Mouse (Mus musculus): Measurements from ENCODE around the gene E2f2. TPM values are rescaled to one million over a fixed set of nuclear protein-coding genes. Genes with fewer than 3 reads are reported as not detected.

E2f2 gene
- polyA plus RNA-seq, 1 experiment from 2014 or later: 4.3 TPM

GRCm38 (mm10) chr4:136171455-136171854, 739 bp upstream of the E2f2 start:
- Histone ChIP-seq H3K4me3 (replicated peaks; ENCODE audit: low read length) (peak overlapping the region; percentile 58), H3K36me3 (ENCODE audit: control insufficient read depth, insufficient read depth) (no peaks in the 10 kb centered on the region), H3K9me3 (ENCODE audit: control insufficient read depth, low read length) (no peaks in the 10 kb centered on the region), H3K4me1 (replicated peaks; ENCODE audit: control insufficient read depth, insufficient read depth, low read length) (peaks cover 16% of the 10 kb centered on the region), H3K27ac (ENCODE audit: low read length) (no peak overlapping the region), H3K4me2 (ENCODE audit: low read length) (peak overlapping the region; percentile 100), H3K9ac (replicated peaks; ENCODE audit: low read depth, low read length) (peak overlapping the region; percentile 53), H3K27me3 (replicated peaks; ENCODE audit: control insufficient read depth, insufficient read depth, low read length) (no peaks in the 10 kb centered on the region)
- ATAC-seq: peak; percentile 50; the same call in 1 of the 2 replicates
- WGBS: 10% methylated on average over 12 of the region's 12 CpGs

- Histone ChIP-seq H3K9ac (replicated peaks; ENCODE audit: low read depth, low read length) (peak overlapping the region; percentile 55), H3K27ac (ENCODE audit: low read length) (peak overlapping the region; percentile 30; the same call in 1 of the 2 replicates), H3K4me2 (ENCODE audit: low read length) (peak overlapping the region; percentile 100), H3K9me3 (ENCODE audit: control insufficient read depth, low read length) (no peaks in the 10 kb centered on the region), H3K36me3 (ENCODE audit: control insufficient read depth, insufficient read depth) (no peaks in the 10 kb centered on the region), H3K4me3 (replicated peaks; ENCODE audit: low read length) (peak overlapping the region; percentile 58), H3K4me1 (replicated peaks; ENCODE audit: control insufficient read depth, insufficient read depth, low read length) (peaks cover 18% of the 10 kb centered on the region), H3K27me3 (replicated peaks; ENCODE audit: control insufficient read depth, insufficient read depth, low read length) (no peaks in the 10 kb centered on the region)
- WGBS: under 1% methylated on average over 62 of the region's 67 CpGs
- peak; percentile 53; the same call in 1 of the 2 replicates for ATAC-seq
Measured at GRCm38 (mm10) chr4:136172542-136173209, 482 bp downstream of the E2f2 start.

GRCm38 (mm10) chr4:136173210-136173715, 1.1 kb downstream of the E2f2 start:
- peak overlapping the region; percentile 100 for H3K4me2 ChIP-seq (ENCODE audit: low read length)
- H3K27me3 ChIP-seq (replicated peaks; ENCODE audit: control insufficient read depth, insufficient read depth, low read length): no peaks in the 10 kb centered on the region
- no peak for ATAC-seq
- WGBS: 1% methylated on average over 14 of the region's 14 CpGs
- peak overlapping the region; percentile 55 for H3K9ac ChIP-seq (replicated peaks; ENCODE audit: low read depth, low read length)
- H3K27ac ChIP-seq (ENCODE audit: low read length): no peak overlapping the region
- no peaks in the 10 kb centered on the region for H3K36me3 ChIP-seq (ENCODE audit: control insufficient read depth, insufficient read depth)
- H3K9me3 ChIP-seq (ENCODE audit: control insufficient read depth, low read length): no peaks in the 10 kb centered on the region
- H3K4me1 ChIP-seq (replicated peaks; ENCODE audit: control insufficient read depth, insufficient read depth, low read length): peaks cover 20% of the 10 kb centered on the region
- H3K4me3 ChIP-seq (replicated peaks; ENCODE audit: low read length): peak overlapping the region; percentile 58

GRCm38 (mm10) chr4:136174216-136175193, 2.3 kb downstream of the E2f2 start:
- Histone ChIP-seq H3K4me2 (ENCODE audit: low read length) (peak overlapping the region; percentile 100), H3K36me3 (ENCODE audit: control insufficient read depth, insufficient read depth) (no peaks in the 10 kb centered on the region), H3K9me3 (ENCODE audit: control insufficient read depth, low read length) (no peaks in the 10 kb centered on the region), H3K27me3 (replicated peaks; ENCODE audit: control insufficient read depth, insufficient read depth, low read length) (no peaks in the 10 kb centered on the region), H3K4me1 (replicated peaks; ENCODE audit: control insufficient read depth, insufficient read depth, low read length) (peaks cover 21% of the 10 kb centered on the region), H3K4me3 (replicated peaks; ENCODE audit: low read length) (no peak overlapping the region), H3K9ac (replicated peaks; ENCODE audit: low read depth, low read length) (no peak overlapping the region), H3K27ac (ENCODE audit: low read length) (no peak overlapping the region)
- ATAC-seq: no peak
- WGBS: 69% methylated on average over 13 of the region's 13 CpGs

- Histone ChIP-seq H3K9me3 (ENCODE audit: control insufficient read depth, low read length) (no peaks in the 10 kb centered on the region), H3K4me2 (ENCODE audit: low read length) (no peak overlapping the region), H3K27ac (ENCODE audit: low read length) (no peak overlapping the region), H3K36me3 (ENCODE audit: control insufficient read depth, insufficient read depth) (no peaks in the 10 kb centered on the region), H3K27me3 (replicated peaks; ENCODE audit: control insufficient read depth, insufficient read depth, low read length) (no peaks in the 10 kb centered on the region), H3K4me3 (replicated peaks; ENCODE audit: low read length) (no peak overlapping the region), H3K9ac (replicated peaks; ENCODE audit: low read depth, low read length) (no peak overlapping the region), H3K4me1 (replicated peaks; ENCODE audit: control insufficient read depth, insufficient read depth, low read length) (peaks cover 36% of the 10 kb centered on the region)
- WGBS: 67% methylated on average over 10 of the region's 10 CpGs
- no peak for ATAC-seq
Measured at GRCm38 (mm10) chr4:136176022-136176552, 3.9 kb downstream of the E2f2 start.

GRCm38 (mm10) chr4:136177244-136177611, 5.0 kb downstream of the E2f2 start:
- H3K27me3 ChIP-seq (replicated peaks; ENCODE audit: control insufficient read depth, insufficient read depth, low read length): no peaks in the 10 kb centered on the region
- ATAC-seq: no peak
- 40% methylated on average over 8 of the region's 8 CpGs for WGBS
- H3K36me3 ChIP-seq (ENCODE audit: control insufficient read depth, insufficient read depth): no peaks in the 10 kb centered on the region
- no peak overlapping the region for H3K4me2 ChIP-seq (ENCODE audit: low read length)
- peaks cover 35% of the 10 kb centered on the region for H3K4me1 ChIP-seq (replicated peaks; ENCODE audit: control insufficient read depth, insufficient read depth, low read length)
- no peaks in the 10 kb centered on the region for H3K9me3 ChIP-seq (ENCODE audit: control insufficient read depth, low read length)
- H3K4me3 ChIP-seq (replicated peaks; ENCODE audit: low read length): no peak overlapping the region
- no peak overlapping the region for H3K27ac ChIP-seq (ENCODE audit: low read length)
- no peak overlapping the region for H3K9ac ChIP-seq (replicated peaks; ENCODE audit: low read depth, low read length)

- Histone ChIP-seq H3K4me2 (ENCODE audit: low read length) (no peak overlapping the region), H3K4me3 (replicated peaks; ENCODE audit: low read length) (no peak overlapping the region), H3K9ac (replicated peaks; ENCODE audit: low read depth, low read length) (0 out of 2 replicates have a peak overlapping the region, but pooled peaks have one; percentile 28), H3K27ac (ENCODE audit: low read length) (no peak overlapping the region), H3K4me1 (replicated peaks; ENCODE audit: control insufficient read depth, insufficient read depth, low read length) (peaks cover 29% of the 10 kb centered on the region), H3K27me3 (replicated peaks; ENCODE audit: control insufficient read depth, insufficient read depth, low read length) (no peaks in the 10 kb centered on the region), H3K36me3 (ENCODE audit: control insufficient read depth, insufficient read depth) (no peaks in the 10 kb centered on the region), H3K9me3 (ENCODE audit: control insufficient read depth, low read length) (no peaks in the 10 kb centered on the region)
- 32% methylated on average over 11 of the region's 11 CpGs for WGBS
- no peak for ATAC-seq
Measured at GRCm38 (mm10) chr4:136177612-136178474, 5.6 kb downstream of the E2f2 start.

GRCm38 (mm10) chr4:136178475-136178921, 6.3 kb downstream of the E2f2 start:
- Histone ChIP-seq H3K27me3 (replicated peaks; ENCODE audit: control insufficient read depth, insufficient read depth, low read length) (no peaks in the 10 kb centered on the region), H3K36me3 (ENCODE audit: control insufficient read depth, insufficient read depth) (no peaks in the 10 kb centered on the region), H3K4me1 (replicated peaks; ENCODE audit: control insufficient read depth, insufficient read depth, low read length) (peaks cover 23% of the 10 kb centered on the region), H3K4me2 (ENCODE audit: low read length) (no peak overlapping the region), H3K27ac (ENCODE audit: low read length) (no peak overlapping the region), H3K4me3 (replicated peaks; ENCODE audit: low read length) (no peak overlapping the region), H3K9ac (replicated peaks; ENCODE audit: low read depth, low read length) (no peak overlapping the region), H3K9me3 (ENCODE audit: control insufficient read depth, low read length) (no peaks in the 10 kb centered on the region)
- ATAC-seq: no peak
- 83% methylated on average over 12 of the region's 12 CpGs for WGBS

Data from forebrain, embryonic 16.5 days (tissue).